Mouse (Mus musculus) retina, postnatal 1 day (tissue): ENCODE results near the gene Glrx5.

Source experiments
- DNase-seq: peaks from one replicate; pipeline ENCODE4 v3.0.0-alpha.2; 2012

Gene Glrx5

GRCm38 (mm10) chr12:105004956-105005714 is 27.4 kb upstream of the Glrx5 start:
- DNase-seq, result no peak

- DNase-seq, result no peak
Measured at GRCm38 (mm10) chr12:105005715-105005972, 26.8 kb upstream of the Glrx5 start.

- DNase-seq, result no peak
Measured at GRCm38 (mm10) chr12:105008150-105008549, 24.3 kb upstream of the Glrx5 start.

GRCm38 (mm10) chr12:105008752-105009178 is 23.7 kb upstream of the Glrx5 start:
- DNase-seq, result peak; percentile 58

GRCm38 (mm10) chr12:105009370-105010212 is 22.9 kb upstream of the Glrx5 start, which contains the start of gene Syne3:
TSS of gene Syne3 (minus strand) at chr12:105009809.
- DNase-seq, result peak; percentile 71

GRCm38 (mm10) chr12:105010213-105010790 is 22.2 kb upstream of the Glrx5 start:
- DNase-seq, result peak; percentile 24

GRCm38 (mm10) chr12:105011589-105011988 is 20.9 kb upstream of the Glrx5 start:
- DNase-seq, result no peak

GRCm38 (mm10) chr12:105012314-105012713 is 20.2 kb upstream of the Glrx5 start:
- DNase-seq, result no peak

- no peak for DNase-seq
Measured at GRCm38 (mm10) chr12:105013065-105013464, 19.4 kb upstream of the Glrx5 start.

GRCm38 (mm10) chr12:105016199-105016598 is 16.3 kb upstream of the Glrx5 start:
- no peak for DNase-seq

- no peak for DNase-seq
Measured at GRCm38 (mm10) chr12:105016639-105017038, 15.8 kb upstream of the Glrx5 start.

- peak; percentile 21 for DNase-seq
Measured at GRCm38 (mm10) chr12:105019359-105020219, 12.9 kb upstream of the Glrx5 start.

GRCm38 (mm10) chr12:105021441-105022069 is 10.9 kb upstream of the Glrx5 start:
- no peak for DNase-seq

- no peak for DNase-seq
Measured at GRCm38 (mm10) chr12:105022141-105022540, 10.3 kb upstream of the Glrx5 start.

GRCm38 (mm10) chr12:105022776-105023175 is 9.7 kb upstream of the Glrx5 start:
- DNase-seq, result no peak

- peak; percentile 82 for DNase-seq
Measured at GRCm38 (mm10) chr12:105025271-105025946, 7.1 kb upstream of the Glrx5 start.

- DNase-seq, result no peak
Measured at GRCm38 (mm10) chr12:105025947-105026586, 6.4 kb upstream of the Glrx5 start.

- DNase-seq, result peak; percentile 75
Measured at GRCm38 (mm10) chr12:105027323-105027991, 5.0 kb upstream of the Glrx5 start.

GRCm38 (mm10) chr12:105029890-105030289 is 2.6 kb upstream of the Glrx5 start:
- DNase-seq, result no peak
